Comparison of ENCODE assay signal across 21 mouse cellular contexts in the genomic region with DNA sequence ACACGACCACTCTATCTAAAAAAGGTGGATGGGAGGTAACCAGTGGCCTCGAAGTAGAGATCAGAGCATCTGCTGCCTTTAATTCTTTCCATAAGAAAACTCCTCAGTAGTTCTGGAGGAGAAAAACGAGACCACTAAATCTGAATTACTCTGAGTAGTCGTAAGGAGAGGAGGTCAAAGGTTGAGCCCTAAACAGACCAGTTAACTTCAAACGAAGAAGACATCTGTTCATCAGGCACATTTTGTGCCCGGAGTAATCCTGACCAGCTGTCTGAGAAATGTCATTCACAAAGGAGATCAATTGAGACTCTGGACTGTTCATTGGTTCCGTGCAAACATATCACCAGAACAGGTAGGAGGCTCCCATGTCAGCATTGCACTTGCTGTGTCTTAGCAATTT.
DNase-seq lines count a peak whose midpoint lies in the region; ATAC-seq lines count a peak whose summit lies in the region.
"Had no signal": no experiment of that assay in that cellular context is flagged by ENCODE, and none has a peak within 500 bp of the region (broad histone marks: within the 10 kb centered on the region; RNA-seq: fewer than 3 reads in every experiment).

No protein-coding gene starts in this region.

- H3K27me3 ChIP-seq in midbrain, embryonic 11.5 days (ENCODE audit: control insufficient read depth, insufficient read depth, low read length) = no peaks in the 10 kb centered on the region
- H3K27me3 ChIP-seq in midbrain, embryonic 15.5 days (replicated peaks) = no peaks in the 10 kb centered on the region
- H3K27me3 ChIP-seq: embryonic facial prominence, embryonic 12.5 days; forebrain, embryonic 15.5 days; heart, embryonic 12.5 days; hindbrain, embryonic 12.5 days; intestine, embryonic 15.5 days had no signal

- no peak for DNase-seq in midbrain, embryonic 11.5 days (ENCODE audit: low spot score, missing footprints)
- peak; percentile 51 for DNase-seq in embryo, embryonic 9.5 days (ENCODE audit: extremely low spot score)
- DNase-seq in hindlimb bud, embryonic 11.5 days (ENCODE audit: extremely low spot score, low read depth, low spot score) = peak; percentile 71
- no peak for DNase-seq in cerebellum, adult 11-12 months
- DNase-seq in adrenal gland, postnatal 25 days = no peak
- DNase-seq in adrenal gland, postnatal 36 days = no peak
- DNase-seq: adrenal gland, adult 2 months; cerebellum, adult 11 months; cerebellum, adult 9-10 months; cerebellum, postnatal 36 days; gastrocnemius, adult 2 months; gastrocnemius, postnatal 25 days; heart, postnatal 36 days; kidney, adult 18-20 months had no signal

- no peak overlapping the region for H3K9ac ChIP-seq in midbrain, embryonic 11.5 days (ENCODE audit: low read length)
- H3K9ac ChIP-seq in midbrain, embryonic 15.5 days = no peak overlapping the region
- H3K9ac ChIP-seq: embryonic facial prominence, embryonic 12.5 days; forebrain, embryonic 15.5 days; heart, embryonic 12.5 days; hindbrain, embryonic 12.5 days; intestine, embryonic 15.5 days had no signal

- no peaks in the 10 kb centered on the region for H3K4me1 ChIP-seq in midbrain, embryonic 11.5 days (ENCODE audit: control insufficient read depth, insufficient read depth, low read length)
- no peaks in the 10 kb centered on the region for H3K4me1 ChIP-seq in midbrain, embryonic 15.5 days
- H3K4me1 ChIP-seq: embryonic facial prominence, embryonic 12.5 days; forebrain, embryonic 15.5 days; heart, embryonic 12.5 days; hindbrain, embryonic 12.5 days; intestine, embryonic 15.5 days had no signal

- WGBS in midbrain, embryonic 11.5 days = 31% methylated on average over 7 of the region's 7 CpGs
- 36% methylated on average over 7 of the region's 7 CpGs for WGBS in midbrain, embryonic 15.5 days

- H3K4me3 ChIP-seq in midbrain, embryonic 11.5 days (ENCODE audit: low read depth, low read length) = no peak overlapping the region
- no peak overlapping the region for H3K4me3 ChIP-seq in midbrain, embryonic 15.5 days
- H3K4me3 ChIP-seq: embryonic facial prominence, embryonic 12.5 days; forebrain, embryonic 15.5 days; gastrocnemius, adult 2 months; heart, embryonic 12.5 days; hindbrain, embryonic 12.5 days; intestine, embryonic 15.5 days had no signal

- no peak overlapping the region for H3K27ac ChIP-seq in midbrain, embryonic 11.5 days (ENCODE audit: low read depth, low read length)
- no peak overlapping the region for H3K27ac ChIP-seq in midbrain, embryonic 15.5 days
- H3K27ac ChIP-seq: embryonic facial prominence, embryonic 12.5 days; forebrain, embryonic 15.5 days; gastrocnemius, adult 2 months; hindbrain, embryonic 12.5 days; hindbrain, postnatal 0 days; intestine, embryonic 15.5 days had no signal

- no peak overlapping the region for H3K4me2 ChIP-seq in midbrain, embryonic 11.5 days
- H3K4me2 ChIP-seq in midbrain, embryonic 15.5 days = no peak overlapping the region
- H3K4me2 ChIP-seq: embryonic facial prominence, embryonic 12.5 days; forebrain, embryonic 15.5 days; heart, embryonic 12.5 days; hindbrain, embryonic 12.5 days; intestine, embryonic 15.5 days had no signal

- peak; percentile 35; the same call in 1 of the 2 replicates for ATAC-seq in midbrain, embryonic 11.5 days (ENCODE audit: low FRiP score)
- no peak for ATAC-seq in midbrain, embryonic 15.5 days (replicated peaks)
- ATAC-seq: forebrain, embryonic 15.5 days; hindbrain, postnatal 0 days; intestine, embryonic 15.5 days had no signal

- H3K36me3 ChIP-seq in midbrain, embryonic 11.5 days (ENCODE audit: control insufficient read depth, insufficient read depth, low read length) = no peaks in the 10 kb centered on the region
- no peaks in the 10 kb centered on the region for H3K36me3 ChIP-seq in midbrain, embryonic 15.5 days (replicated peaks)
- H3K36me3 ChIP-seq: embryonic facial prominence, embryonic 12.5 days; forebrain, embryonic 15.5 days; heart, embryonic 12.5 days; hindbrain, embryonic 12.5 days; intestine, embryonic 15.5 days had no signal

- no peaks in the 10 kb centered on the region for H3K9me3 ChIP-seq in midbrain, embryonic 11.5 days (ENCODE audit: control insufficient read depth, low read length)
- H3K9me3 ChIP-seq in midbrain, embryonic 15.5 days = no peaks in the 10 kb centered on the region
- H3K9me3 ChIP-seq: embryonic facial prominence, embryonic 12.5 days; forebrain, embryonic 15.5 days; hindbrain, embryonic 12.5 days; intestine, embryonic 15.5 days had no signal

Comparison
In these comparisons a context has a peak if more than half of its experiments do, and no peak if none do; other contexts are left out.
1. DNase-seq: peak in embryo, embryonic 9.5 days (single experiment) and hindlimb bud, embryonic 11.5 days (single experiment); none in midbrain, embryonic 11.5 days (single experiment), cerebellum, adult 11-12 months (single experiment), adrenal gland, postnatal 25 days (single experiment) and adrenal gland, postnatal 36 days (0 of 2).